Mouse (Mus musculus): ENCODE measurements around the gene Lrp2. TPM values are rescaled to one million over a fixed set of nuclear protein-coding genes. Genes with fewer than 3 reads are reported as not detected.

Lrp2 gene
- total RNA-seq, 2 experiments from 2014 or later: 0.14 to 0.44 TPM

DNA sequence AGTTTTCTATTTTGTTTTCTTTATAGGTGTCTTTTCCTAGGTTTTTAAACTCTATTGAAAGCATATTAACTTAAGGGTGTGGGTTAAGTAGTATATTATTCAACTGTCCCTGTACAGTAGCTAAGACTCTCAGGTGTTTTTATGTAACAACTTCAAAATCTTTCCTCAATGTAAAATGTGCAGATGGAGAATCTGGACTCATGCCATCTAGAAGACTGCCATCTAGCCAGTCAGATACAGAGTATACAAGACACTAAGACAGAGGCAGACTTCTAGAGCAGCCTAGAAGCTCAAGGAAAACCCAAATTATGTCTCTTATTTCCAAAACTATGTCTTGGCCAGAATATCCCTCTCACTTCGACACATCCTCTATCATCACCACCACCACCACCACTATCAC lies 159.8 kb downstream of the Lrp2 start:
- DNase-seq (ENCODE audit: low spot score in 2 of 2): peak in 1 of 2 experiments; percentile 16
- intact Hi-C loops (cut with DNase I): loop anchor here (10.0 kb wide), 1 partner anchor 311 kb away; no protein-coding TSS in a partner anchor

DNA sequence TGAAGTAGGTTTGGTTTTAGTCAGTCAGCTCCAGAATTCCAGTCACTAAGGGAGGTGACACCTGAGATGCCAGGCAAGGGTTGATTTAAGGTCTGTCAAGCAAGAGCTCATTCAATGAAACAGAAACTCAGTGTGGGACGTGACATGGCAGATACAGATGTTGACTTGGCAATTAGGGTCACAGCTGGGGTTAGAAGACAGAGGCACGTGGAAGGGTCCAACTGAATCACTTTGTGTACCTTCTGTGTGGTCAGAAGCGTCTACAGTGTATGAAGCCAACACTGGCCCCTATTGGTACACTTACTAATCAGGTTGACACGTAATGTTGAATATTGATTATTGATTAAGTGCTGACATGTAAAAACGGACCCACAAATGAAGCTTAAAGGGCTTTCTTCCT lies 161.0 kb downstream of the Lrp2 start:
- intact Hi-C loops (cut with DNase I): loop anchor here (10.0 kb wide), 1 partner anchor 310 kb away; no protein-coding TSS in a partner anchor
- DNase-seq (ENCODE audit: low spot score in 2 of 2): no peak

DNA sequence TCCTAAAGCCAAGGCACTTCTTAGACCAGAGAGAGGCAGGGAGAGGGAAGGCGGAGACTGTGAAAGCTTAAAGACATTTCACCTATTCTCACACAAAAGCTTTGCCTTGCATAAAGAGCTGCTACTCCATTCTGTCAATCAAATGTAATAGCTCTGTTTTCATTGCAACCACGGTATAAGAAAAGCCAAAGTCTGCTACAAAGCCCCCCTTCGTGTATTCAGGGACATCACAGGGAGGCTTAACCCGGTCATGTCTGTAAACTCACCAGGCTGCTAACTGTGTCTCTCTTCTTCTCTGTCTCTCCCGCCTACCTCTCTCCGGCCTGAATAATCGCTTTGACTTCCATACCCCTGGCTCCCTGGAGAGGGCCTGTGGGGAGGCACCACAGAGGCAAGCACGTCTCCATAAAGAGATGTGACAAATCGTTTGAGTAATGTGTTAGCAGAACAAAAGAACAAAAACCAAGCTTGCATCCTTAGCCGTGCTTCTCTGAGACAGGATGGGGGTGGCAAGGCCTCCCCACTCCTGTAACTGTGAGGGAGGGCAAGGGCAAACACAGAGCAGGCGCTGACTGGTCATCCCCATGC lies 167.5 kb downstream of the Lrp2 start:
- intact Hi-C loops (cut with DNase I): no loop called here
- DNase-seq (ENCODE audit: low spot score in 2 of 2): no peak

DNA sequence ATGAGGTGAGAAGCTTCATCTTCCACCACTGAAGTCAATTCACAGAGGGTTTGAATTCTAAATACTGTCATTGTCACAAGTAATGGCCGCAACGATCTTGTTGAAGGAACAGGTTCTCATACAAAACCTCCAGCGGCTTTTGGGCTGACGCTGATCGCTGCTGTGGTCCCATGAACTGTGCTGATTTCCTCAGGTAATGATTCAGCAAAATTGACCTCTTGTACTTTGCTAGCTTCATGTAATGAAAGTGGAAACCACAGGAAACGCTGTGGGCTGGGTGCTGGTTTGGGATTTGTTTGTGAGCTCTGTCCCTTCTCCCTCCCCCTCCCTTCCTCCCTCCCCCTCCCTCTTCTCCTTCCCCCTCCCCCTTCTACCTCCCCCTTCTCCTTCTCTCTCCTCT lies 170.8 kb downstream of the Lrp2 start:
- intact Hi-C loops (cut with DNase I): no loop called here
- no peak for DNase-seq (ENCODE audit: low spot score in 2 of 2)

DNA sequence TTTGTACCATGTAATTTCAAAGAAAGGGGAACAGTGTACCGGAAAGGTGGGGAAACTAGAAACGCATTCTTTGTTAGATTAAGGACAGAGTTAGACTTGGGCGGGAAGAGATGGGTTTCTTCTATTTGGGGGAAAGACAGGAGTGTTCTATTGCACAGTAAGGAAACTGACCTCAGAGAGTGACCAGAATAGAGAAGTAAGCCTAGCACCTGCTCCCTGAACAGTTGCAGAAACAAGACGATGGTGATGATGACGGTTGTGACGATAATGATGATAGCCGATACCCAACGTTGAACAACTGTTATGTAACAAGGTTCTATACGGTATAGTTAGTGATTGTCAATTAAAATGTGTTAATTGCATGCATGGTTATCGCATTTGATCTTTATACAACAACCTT lies 171.3 kb downstream of the Lrp2 start:
- intact Hi-C loops (cut with DNase I): no loop called here
- no peak for DNase-seq (ENCODE audit: low spot score in 2 of 2)

DNA sequence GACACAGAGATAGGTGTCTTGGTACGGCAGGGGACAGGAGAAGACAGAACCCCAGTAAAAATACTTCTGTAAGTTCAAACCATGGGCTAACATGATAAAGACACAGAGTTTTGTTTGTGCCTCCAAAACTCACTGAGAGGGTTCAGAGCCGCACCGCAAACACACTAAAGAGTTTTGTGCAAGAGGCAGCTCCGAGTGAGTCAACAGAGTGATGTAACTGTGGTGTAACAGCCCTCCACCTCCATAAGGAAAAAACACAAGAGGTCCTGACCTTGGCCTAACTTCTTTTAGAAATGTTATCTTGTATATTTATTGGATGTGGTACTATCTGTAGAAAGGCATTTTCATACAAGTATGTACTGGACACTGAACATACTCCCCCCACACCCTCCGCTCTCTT lies 180.2 kb downstream of the Lrp2 start:
- intact Hi-C loops (cut with DNase I): no loop called here
- DNase-seq (ENCODE audit: low spot score in 2 of 2): no peak

DNA sequence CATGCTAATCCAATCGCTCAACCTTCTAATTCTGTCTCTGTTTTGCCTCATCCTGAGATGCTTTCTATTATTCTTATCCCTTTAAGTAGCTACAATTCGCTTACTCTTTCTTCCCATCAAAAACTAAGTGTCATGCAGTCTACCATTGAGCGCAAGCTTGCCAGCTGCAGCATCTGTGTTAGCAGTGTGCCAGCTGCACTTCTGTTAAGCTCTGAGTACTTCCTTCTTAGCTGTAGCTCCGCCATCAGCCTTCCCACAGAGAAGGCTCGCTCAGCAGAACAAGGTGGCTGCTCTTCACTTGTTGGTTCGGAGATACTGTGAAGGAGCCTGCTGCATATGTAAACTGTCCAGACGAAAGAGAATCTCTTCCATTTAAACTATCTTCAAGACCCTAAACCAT lies 183.6 kb downstream of the Lrp2 start:
- DNase-seq (ENCODE audit: low spot score in 2 of 2): peak in 1 of 2 experiments; percentile 34
- intact Hi-C loops (cut with DNase I): no loop called here

DNA sequence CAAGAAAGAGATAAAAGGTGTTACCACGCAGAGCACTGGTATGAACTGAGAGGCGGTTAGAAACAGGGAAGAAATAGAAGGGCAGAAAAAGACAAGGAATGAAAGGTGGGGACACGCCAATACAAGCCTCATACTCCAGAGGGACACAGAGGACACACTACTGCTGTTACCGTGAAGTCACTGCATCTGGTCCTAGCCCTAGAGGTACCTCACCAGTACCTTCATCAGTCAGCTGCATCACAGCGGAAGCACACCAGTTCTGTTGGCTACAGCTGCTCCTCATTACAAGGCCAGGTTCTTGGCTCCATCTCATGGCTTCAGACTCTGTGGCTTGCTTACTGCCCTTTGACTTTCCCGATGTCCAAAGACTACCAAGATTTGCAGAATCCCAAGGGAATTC lies 184.0 kb downstream of the Lrp2 start:
- intact Hi-C loops (cut with DNase I): no loop called here
- no peak for DNase-seq (ENCODE audit: low spot score in 2 of 2)

DNA sequence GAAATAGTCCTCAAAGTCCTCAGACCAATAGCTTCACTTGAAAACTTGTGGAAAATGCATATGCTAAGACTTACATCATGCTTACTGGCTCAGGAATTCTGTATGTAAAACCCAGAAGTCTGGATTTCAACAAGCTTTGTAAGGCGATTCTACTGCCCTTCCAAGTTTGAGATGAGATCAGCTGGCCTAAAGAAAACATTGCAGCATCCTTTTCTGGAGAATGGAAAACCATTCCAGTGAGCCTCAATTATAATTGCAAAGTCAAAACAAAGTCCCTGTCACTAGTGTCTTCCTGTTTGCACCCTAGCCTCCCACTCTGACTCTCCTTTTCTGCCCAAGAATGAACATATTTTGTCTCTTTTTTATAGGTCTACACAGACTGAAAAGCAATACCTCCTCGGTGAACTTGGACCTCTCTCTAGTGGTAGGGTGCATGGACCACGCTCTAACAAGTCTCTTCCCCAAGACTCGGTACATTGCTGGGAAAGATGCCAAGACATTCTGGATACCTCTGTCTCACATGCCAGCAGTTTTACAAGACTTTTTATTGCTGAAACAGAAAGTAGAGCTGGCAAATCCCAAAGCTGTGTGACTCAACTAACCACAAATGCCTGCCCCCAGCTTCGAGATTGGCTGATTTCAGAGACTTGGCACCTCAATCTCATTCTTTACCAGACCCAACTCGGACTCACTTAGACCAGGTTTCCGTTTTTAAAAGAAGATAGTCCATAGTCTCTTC lies 184.8 kb downstream of the Lrp2 start:
- intact Hi-C loops (cut with DNase I): no loop called here
- DNase-seq (ENCODE audit: low spot score in 2 of 2): peak in 1 of 2 experiments; percentile 41

DNA sequence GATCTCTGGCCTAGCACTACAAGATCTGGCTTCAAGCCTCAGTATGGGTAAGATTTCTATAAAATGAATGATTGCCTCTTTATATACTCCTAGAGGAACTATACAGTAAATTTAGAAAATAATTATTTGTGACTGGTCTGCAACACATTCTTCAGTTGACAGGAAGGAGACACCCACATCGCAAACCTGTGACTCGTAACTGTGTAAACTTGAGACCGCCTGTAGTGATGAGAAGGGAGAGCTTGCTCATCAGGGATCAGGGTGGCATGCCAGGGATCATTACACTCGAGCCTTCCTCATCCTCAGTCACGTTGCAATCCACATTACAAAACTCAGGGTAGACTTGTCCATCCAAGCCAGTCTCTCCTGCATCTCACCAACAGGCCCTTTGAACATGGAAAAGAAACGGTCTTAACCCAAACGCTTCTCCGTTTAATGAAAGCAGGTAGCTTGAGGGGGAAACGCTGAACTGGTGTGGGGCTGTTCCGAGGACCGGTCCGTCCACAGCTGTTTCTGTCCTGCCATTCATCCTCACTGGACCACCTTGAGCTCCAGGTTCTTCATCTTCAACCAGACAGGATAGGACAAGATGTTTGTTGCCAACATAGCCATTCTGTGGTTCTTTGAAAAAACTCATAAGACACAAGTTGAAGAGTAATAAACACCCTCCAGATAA lies 189.0 kb downstream of the Lrp2 start:
- DNase-seq (ENCODE audit: low spot score in 2 of 2): no peak
- intact Hi-C loops (cut with DNase I): no loop called here

DNA sequence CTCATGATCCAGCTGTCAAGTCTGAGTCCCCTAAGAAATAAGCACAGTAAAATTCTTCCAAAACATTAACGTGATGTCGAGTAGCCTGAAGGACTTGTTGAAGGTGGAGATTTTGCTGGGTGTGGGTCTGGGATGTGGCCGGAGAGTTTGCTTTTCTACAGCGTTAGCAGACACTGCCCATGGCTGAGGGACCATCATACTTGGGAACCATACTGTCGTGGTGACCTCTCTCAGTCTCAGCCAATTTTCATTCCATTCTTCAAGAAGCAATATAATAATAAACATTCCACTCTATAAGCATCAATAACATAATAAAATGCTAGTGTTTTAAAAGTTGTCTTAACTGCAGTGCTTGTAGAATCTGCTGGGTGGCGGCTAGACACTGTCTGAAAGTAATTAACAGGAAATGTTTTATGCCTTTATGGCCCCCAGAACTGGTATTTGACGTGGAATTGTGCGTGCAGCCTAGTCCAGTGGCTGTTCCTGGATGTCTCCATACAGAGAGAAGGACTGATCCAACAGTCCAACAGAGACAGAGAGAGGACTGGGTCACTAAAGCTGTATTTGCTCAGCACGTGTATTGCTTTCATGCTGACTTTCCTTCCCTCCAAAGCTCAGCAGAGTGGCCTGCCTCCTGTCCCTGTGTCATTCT lies 190.1 kb downstream of the Lrp2 start:
- no peak for DNase-seq (ENCODE audit: low spot score in 2 of 2)
- intact Hi-C loops (cut with DNase I): no loop called here

DNA sequence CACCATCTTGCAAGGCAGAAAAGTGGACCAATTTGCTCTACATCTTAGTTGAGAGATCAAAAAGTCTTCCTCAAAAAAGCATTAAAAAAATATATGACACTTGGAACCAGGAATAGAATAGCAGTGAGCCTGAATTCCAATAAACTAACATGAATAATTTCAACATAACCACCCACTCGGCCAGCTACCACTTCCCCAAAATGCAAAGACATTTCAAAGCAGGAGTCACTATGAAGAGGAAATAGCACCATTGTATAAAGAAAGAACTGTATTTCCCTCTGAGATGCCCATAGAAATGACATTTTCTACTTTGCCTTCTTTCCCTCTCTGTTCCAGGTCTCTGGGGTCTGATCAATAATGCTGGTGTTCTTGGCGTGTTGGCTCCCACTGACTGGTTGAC lies 191.9 kb downstream of the Lrp2 start:
- no peak for DNase-seq (ENCODE audit: low spot score in 2 of 2)
- intact Hi-C loops (cut with DNase I): no loop called here

DNA sequence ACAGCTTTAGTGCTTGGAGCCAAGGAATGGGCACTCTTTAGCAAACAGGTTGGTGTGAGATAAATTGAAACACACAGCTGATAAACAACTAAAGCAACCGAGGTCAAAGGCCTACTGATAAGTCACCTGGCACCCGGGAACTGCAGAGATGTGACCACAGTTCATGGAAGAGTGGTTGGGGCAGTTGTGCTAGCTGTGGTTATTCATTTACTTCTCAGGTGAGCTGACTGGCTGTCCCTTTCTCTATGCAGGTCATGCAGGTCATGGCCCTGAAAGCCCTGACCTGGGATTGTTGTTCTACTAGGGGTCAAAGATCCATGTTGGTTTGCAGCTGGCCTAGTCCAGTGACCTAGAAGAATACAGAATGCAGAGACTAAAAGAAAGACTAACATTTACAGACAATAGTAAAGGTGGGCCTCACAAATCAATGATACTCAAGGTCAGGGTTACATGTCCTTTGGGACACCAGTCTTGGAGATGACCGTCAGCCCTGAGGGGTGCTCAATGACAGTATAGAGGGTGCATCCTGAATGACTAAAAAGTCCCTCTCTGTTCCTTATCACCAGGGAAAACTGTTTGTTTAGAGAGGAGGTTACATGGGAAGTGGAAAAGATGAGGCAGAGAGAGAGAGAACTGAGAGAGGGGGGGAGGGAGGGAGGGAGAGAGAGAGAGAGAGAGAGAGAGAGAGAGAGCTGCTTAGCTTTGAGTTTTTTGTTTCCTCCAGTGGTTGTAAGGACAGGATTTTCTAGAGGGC lies 199.6 kb downstream of the Lrp2 start:
- DNase-seq (ENCODE audit: low spot score in 2 of 2): no peak
- intact Hi-C loops (cut with DNase I): no loop called here

DNA sequence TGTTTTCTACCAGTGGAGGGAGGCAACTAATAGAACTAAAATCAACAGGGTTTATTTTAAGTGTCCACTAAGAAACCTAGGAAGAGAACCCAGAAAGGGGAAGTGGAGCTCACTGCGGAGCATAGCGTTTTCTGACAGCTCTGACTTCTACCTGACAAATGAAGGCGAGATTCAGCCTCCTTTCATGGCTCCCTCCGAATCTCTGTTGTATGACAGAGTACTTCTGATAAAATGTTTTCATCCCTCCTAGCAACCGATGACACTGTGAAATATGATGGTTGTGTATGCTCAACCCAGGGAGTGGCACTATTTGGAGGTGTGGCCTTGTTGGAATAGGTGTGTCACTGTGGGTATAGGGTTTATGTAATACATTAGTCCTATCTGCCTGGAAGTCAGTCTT lies 203.0 kb downstream of the Lrp2 start:
- DNase-seq (ENCODE audit: low spot score in 2 of 2): no peak
- intact Hi-C loops (cut with DNase I): no loop called here

DNA sequence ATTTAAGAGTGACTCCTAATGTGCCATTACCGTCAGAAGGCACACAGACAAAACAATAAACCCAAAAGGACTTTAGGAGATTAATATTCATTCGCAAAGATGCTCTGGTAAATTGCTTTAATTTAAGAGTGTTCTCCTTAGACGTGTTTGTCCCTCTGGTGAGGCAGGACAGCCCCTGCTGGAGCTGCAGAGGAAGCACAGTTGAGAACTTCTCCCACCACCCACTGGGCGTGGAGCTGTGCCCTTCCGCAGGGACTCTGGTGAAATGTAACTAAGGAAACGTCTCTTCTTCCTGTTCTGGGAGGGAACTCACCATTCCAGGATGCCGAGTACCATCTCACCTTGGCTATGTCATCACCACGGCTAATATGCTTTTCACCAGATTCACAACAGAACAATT lies 204.1 kb downstream of the Lrp2 start:
- intact Hi-C loops (cut with DNase I): no loop called here
- DNase-seq (ENCODE audit: low spot score in 2 of 2): no peak

DNA sequence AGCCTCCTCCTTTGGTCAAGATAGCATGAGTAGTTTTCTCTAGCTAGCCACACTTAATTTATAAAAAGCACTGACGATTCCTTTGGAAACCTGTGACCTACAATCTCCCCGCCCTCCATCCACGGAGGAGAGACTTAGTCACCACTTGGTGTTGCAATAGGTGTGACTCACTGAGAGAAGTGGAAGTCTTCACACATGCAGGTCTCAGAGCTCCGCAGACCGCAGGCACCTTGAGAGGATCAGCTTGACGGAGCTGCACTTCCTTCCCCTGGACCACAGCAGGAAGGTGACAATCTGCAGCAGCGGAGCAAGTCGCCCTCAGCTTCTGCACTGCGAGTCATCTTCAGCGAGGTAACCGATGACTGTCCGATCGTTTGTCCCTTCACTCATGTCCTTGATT lies 205.6 kb downstream of the Lrp2 start, which contains the start of gene Dhrs9:
Gene Dhrs9, plus strand, starts transcription at position 165 of the 400 bp plus-strand sequence.
- intact Hi-C loops (cut with DNase I): no loop called here
- DNase-seq (ENCODE audit: low spot score in 2 of 2): peak in 1 of 2 experiments; percentile 43

DNA sequence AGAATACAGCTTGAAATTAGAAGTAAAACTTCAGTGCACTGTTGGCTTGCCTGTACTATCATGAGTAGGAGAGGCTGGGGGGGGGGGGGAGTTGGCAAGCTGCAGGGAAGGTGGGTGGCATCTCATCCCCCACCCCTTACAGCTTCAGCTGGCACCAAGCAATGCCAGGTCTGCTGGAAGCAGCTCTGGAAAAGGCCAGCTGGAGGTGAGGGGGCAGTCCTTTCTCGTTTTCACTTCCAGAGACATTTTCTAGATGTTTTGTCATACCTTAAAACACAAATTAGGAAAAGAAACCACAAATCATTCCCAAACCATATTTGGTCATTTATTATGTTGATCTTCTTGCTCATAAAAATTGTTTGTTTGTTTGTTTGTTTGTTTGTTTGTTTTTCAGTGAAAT lies 206.1 kb downstream of the Lrp2 start:
- intact Hi-C loops (cut with DNase I): no loop called here
- DNase-seq (ENCODE audit: low spot score in 2 of 2): peak in 1 of 2 experiments; percentile 12

DNA sequence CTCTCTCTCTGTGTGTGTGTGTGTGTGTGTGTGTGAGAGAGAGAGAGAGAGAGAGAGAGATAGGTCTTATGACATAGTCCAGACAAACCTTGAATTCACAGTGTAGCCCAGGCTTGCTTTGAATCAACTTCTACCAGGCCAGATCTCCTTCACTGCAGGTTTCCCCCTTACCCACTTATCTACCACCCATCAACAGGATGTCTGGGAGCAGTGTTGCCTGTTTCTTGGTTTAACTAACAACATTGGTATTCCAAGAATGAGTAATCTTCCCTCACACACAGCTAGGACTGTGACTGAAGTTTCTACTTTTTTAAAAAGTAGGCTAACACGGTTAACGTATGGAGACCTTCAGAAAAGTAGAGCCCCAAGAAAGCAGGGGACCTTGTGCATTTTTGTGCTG lies 209.1 kb downstream of the Lrp2 start:
- intact Hi-C loops (cut with DNase I): no loop called here

More for the DNA sequence above, 209.1 kb downstream of the Lrp2 start:
- DNase-seq (ENCODE audit: low spot score in 2 of 2): no peak

Data from left cerebral cortex, postnatal 25 days (tissue).